Mouse (Mus musculus) embryonic facial prominence, embryonic 15.5 days (tissue): ENCODE data around the gene Nrm. TPM values are rescaled to one million over a fixed set of nuclear protein-coding genes. Genes with fewer than 3 reads are reported as not detected.

ENCODE experiments used
- ATAC-seq: fragments of 200-750 bp; cut with Nextera tagmentation; 2 replicates; pipeline ENCODE4 v1.8.0; 2017; ENCODE audit warnings: low read depth, moderate TSS enrichment; ENCODE audit not compliant: insufficient number of reproducible peaks, low FRiP score, low TSS enrichment
- H3K27ac ChIP-seq: fragments of 300-500 bp; sonication (generic); replicated peaks from 2 replicates; pipeline ENCODE4 v1.5.1; 2015; ENCODE audit warnings: mild to moderate bottlenecking, inconsistent platforms
- H3K27me3 ChIP-seq: fragments of 300-500 bp; sonication (generic); 2 replicates; pipeline ENCODE4 v1.6.1; 2015; ENCODE audit warnings: inconsistent platforms
- H3K36me3 ChIP-seq: fragments of 300-500 bp; sonication (generic); 2 replicates; pipeline ENCODE4 v1.6.1; 2015; ENCODE audit warnings: mild to moderate bottlenecking, inconsistent platforms
- H3K4me1 ChIP-seq: fragments of 300-500 bp; sonication (generic); 2 replicates; pipeline ENCODE4 v1.6.1; 2015; ENCODE audit warnings: inconsistent platforms
- H3K4me2 ChIP-seq: fragments of 300-500 bp; sonication (generic); replicated peaks from 2 replicates; pipeline ENCODE4 v1.6.1; 2015; ENCODE audit warnings: mild to moderate bottlenecking, inconsistent platforms
- H3K4me3 ChIP-seq: fragments of 300-500 bp; sonication (generic); replicated peaks from 2 replicates; pipeline ENCODE4 v1.5.1; 2015; ENCODE audit warnings: mild to moderate bottlenecking, inconsistent platforms
- H3K9ac ChIP-seq: fragments of 300-500 bp; sonication (generic); 2 replicates; pipeline ENCODE4 v1.6.1; 2015; ENCODE audit warnings: inconsistent platforms
- H3K9me3 ChIP-seq: fragments of 300-500 bp; sonication (generic); replicated peaks from 2 replicates; pipeline ENCODE4 v1.6.1; 2016; ENCODE audit warnings: inconsistent platforms
- WGBS: fragments of 180-500 bp; shearing (Covaris S2); methylation state at CpG from one replicate; pipeline ENCODE4 v1.1.7; 2015; 5-methylcytosine and 5-hydroxymethylcytosine counted together
- polyA plus RNA-seq: library from polyadenylated mRNA; unstranded; fragments of >200 nt; fragmentation: Nextera tagmentation; extraction: Ambion mirVana; gene quantifications from 2 replicates; pipeline ENCODE4 v1.2.1, GENCODE M21; 2015

The Nrm gene
- polyA plus RNA-seq, 1 experiment from 2014 or later: 53.2 TPM

- Histone ChIP-seq H3K27ac (peak overlapping the region; percentile 92), H3K4me3 (peak overlapping the region; percentile 69), H3K27me3 (no peaks in the 10 kb centered on the region), H3K9me3 (no peaks in the 10 kb centered on the region), H3K9ac (peak overlapping the region; percentile 72), H3K4me2 (peak overlapping the region; percentile 94), H3K4me1 (peaks cover 35% of the 10 kb centered on the region), H3K36me3 (peaks cover 24% of the 10 kb centered on the region)
- 2% methylated on average over 11 of the region's 11 CpGs for WGBS
- no peak for ATAC-seq
Measured at GRCm38 (mm10) chr17:35822564-35822963, 38.6 kb upstream of the Nrm start.

GRCm38 (mm10) chr17:35822964-35823937, 37.9 kb upstream of the Nrm start, which contains the start of gene Flot1:
Flot1 (plus strand) TSS chr17:35823230.
- Histone ChIP-seq H3K27me3 (no peaks in the 10 kb centered on the region), H3K4me3 (peak within 1 kb of the TSS; percentile 69), H3K9me3 (no peaks in the 10 kb centered on the region), H3K4me2 (peak within 1 kb of the TSS; percentile 94), H3K36me3 (peaks cover 31% of the 10 kb centered on the region), H3K27ac (peak within 1 kb of the TSS; percentile 93), H3K4me1 (peaks cover 33% of the 10 kb centered on the region), H3K9ac (peak within 1 kb of the TSS; percentile 72)
- WGBS: under 1% methylated on average over 47 of the region's 47 CpGs
- peak; percentile 87 for ATAC-seq

GRCm38 (mm10) chr17:35824402-35824801, 36.7 kb upstream of the Nrm start:
- peaks cover 33% of the 10 kb centered on the region for H3K4me1 ChIP-seq
- H3K4me3 ChIP-seq: peak overlapping the region; percentile 69
- peaks cover 37% of the 10 kb centered on the region for H3K36me3 ChIP-seq
- H3K27ac ChIP-seq: no peak overlapping the region; the same call in 1 of the 2 replicates
- WGBS: 46% methylated on average over 7 of the region's 7 CpGs
- no peak overlapping the region for H3K9ac ChIP-seq
- no peaks in the 10 kb centered on the region for H3K9me3 ChIP-seq
- H3K4me2 ChIP-seq: peak overlapping the region; percentile 94
- H3K27me3 ChIP-seq: no peaks in the 10 kb centered on the region
- no peak for ATAC-seq

- H3K27me3 ChIP-seq: no peaks in the 10 kb centered on the region
- H3K4me2 ChIP-seq: no peak overlapping the region
- H3K9ac ChIP-seq: no peak overlapping the region
- no peak for ATAC-seq
- peaks cover 41% of the 10 kb centered on the region for H3K4me1 ChIP-seq
- 88% methylated on average over 13 of the region's 13 CpGs for WGBS
- H3K36me3 ChIP-seq: peaks cover 37% of the 10 kb centered on the region
- no peaks in the 10 kb centered on the region for H3K9me3 ChIP-seq
- no peak overlapping the region for H3K27ac ChIP-seq
- no peak overlapping the region for H3K4me3 ChIP-seq
Measured at GRCm38 (mm10) chr17:35825109-35825850, 35.8 kb upstream of the Nrm start.

- WGBS: 2% methylated on average over 21 of the region's 21 CpGs
- peak overlapping the region; percentile 37 for H3K4me2 ChIP-seq
- ATAC-seq: peak; percentile 73
- no peaks in the 10 kb centered on the region for H3K9me3 ChIP-seq
- no peak overlapping the region for H3K9ac ChIP-seq
- H3K27me3 ChIP-seq: no peaks in the 10 kb centered on the region
- H3K36me3 ChIP-seq: peaks cover 75% of the 10 kb centered on the region
- H3K27ac ChIP-seq: 0 out of 2 replicates have a peak overlapping the region, but pooled peaks have one; percentile 36
- peaks cover 19% of the 10 kb centered on the region for H3K4me1 ChIP-seq
- peak overlapping the region; percentile 16; the same call in 1 of the 2 replicates for H3K4me3 ChIP-seq
Measured at GRCm38 (mm10) chr17:35829737-35830136, 31.4 kb upstream of the Nrm start.

- peaks cover 37% of the 10 kb centered on the region for H3K4me1 ChIP-seq
- ATAC-seq: no peak
- no peak overlapping the region; the same call in 1 of the 2 replicates for H3K27ac ChIP-seq
- H3K4me3 ChIP-seq: no peak overlapping the region
- no peak overlapping the region for H3K9ac ChIP-seq
- WGBS: 63% methylated on average over 8 of the region's 8 CpGs
- H3K4me2 ChIP-seq: no peak overlapping the region
- H3K27me3 ChIP-seq: no peaks in the 10 kb centered on the region
- no peaks in the 10 kb centered on the region for H3K9me3 ChIP-seq
- peaks cover 67% of the 10 kb centered on the region for H3K36me3 ChIP-seq
Measured at GRCm38 (mm10) chr17:35832400-35833238, 28.5 kb upstream of the Nrm start.

- Histone ChIP-seq H3K4me2 (no peak overlapping the region), H3K36me3 (peaks cover 61% of the 10 kb centered on the region), H3K4me1 (peaks cover 37% of the 10 kb centered on the region), H3K27me3 (no peaks in the 10 kb centered on the region), H3K4me3 (no peak overlapping the region), H3K9ac (no peak overlapping the region), H3K27ac (peak overlapping the region; percentile 5; the same call in 1 of the 2 replicates), H3K9me3 (no peaks in the 10 kb centered on the region)
- WGBS: 21% methylated on average over 5 of the region's 5 CpGs
- ATAC-seq: no peak
Measured at GRCm38 (mm10) chr17:35833239-35833751, 27.8 kb upstream of the Nrm start.

GRCm38 (mm10) chr17:35833894-35834293, 27.2 kb upstream of the Nrm start:
- Histone ChIP-seq H3K27me3 (no peaks in the 10 kb centered on the region), H3K4me1 (peaks cover 39% of the 10 kb centered on the region), H3K9me3 (no peaks in the 10 kb centered on the region), H3K27ac (no peak overlapping the region), H3K4me3 (no peak overlapping the region), H3K36me3 (peaks cover 57% of the 10 kb centered on the region), H3K4me2 (no peak overlapping the region), H3K9ac (no peak overlapping the region)
- ATAC-seq: no peak
- 46% methylated on average over 5 of the region's 5 CpGs for WGBS

- Histone ChIP-seq H3K4me1 (peaks cover 40% of the 10 kb centered on the region), H3K27me3 (no peaks in the 10 kb centered on the region), H3K4me3 (peak overlapping the region; percentile 81), H3K36me3 (peaks cover 56% of the 10 kb centered on the region), H3K4me2 (peak overlapping the region; percentile 76), H3K9me3 (no peaks in the 10 kb centered on the region), H3K27ac (0 out of 2 replicates have a peak overlapping the region, but pooled peaks have one; percentile 8), H3K9ac (peak overlapping the region; percentile 7; the same call in 1 of the 2 replicates)
- WGBS: 70% methylated on average over 26 of the region's 26 CpGs
- ATAC-seq: no peak
Measured at GRCm38 (mm10) chr17:35834696-35835422, 26.3 kb upstream of the Nrm start.
